Mouse (Mus musculus) B cell, adult 2 months (primary cell): Measurements from ENCODE around the gene Xlr4b.
"Not testable (repeated sequence)": the region's sequence is repeated elsewhere in the genome, so short reads cannot be mapped to it uniquely, and the experiment has no call there.

Experiments used
- DNase-seq, 2 experiments: peaks; one replicate each; pipeline ENCODE4 v3.0.0; 2022

Xlr4b gene

GRCm38 (mm10) chrX:73213819-73214564, at the start of gene Xlr4b:
TSS of gene Xlr4b (plus strand) at chrX:73214333.
- peak in 1 of 2 experiments; percentile 10 for DNase-seq

- DNase-seq: not testable (repeated sequence)
Observed at GRCm38 (mm10) chrX:73176889-73177288, 37.2 kb upstream of the Xlr4b start, which contains the start of gene Spin2d. TSS of gene Spin2d (minus strand) at chrX:73176989.

- not testable (repeated sequence) for DNase-seq
Observed at GRCm38 (mm10) chrX:73191934-73192333, 22.2 kb upstream of the Xlr4b start, which contains the start of gene Xlr3b. TSS of gene Xlr3b (plus strand) at chrX:73192207.

GRCm38 (mm10) chrX:73225365-73225764, 11.2 kb downstream of the Xlr4b start:
- no peak for DNase-seq

GRCm38 (mm10) chrX:73227914-73228605, 13.9 kb downstream of the Xlr4b start, which contains the start of gene F8a:
TSS of gene F8a (plus strand) at chrX:73228291.
- peak; percentile 81 to 83 for DNase-seq

- DNase-seq: peak; percentile 69 to 70
Observed at GRCm38 (mm10) chrX:73228606-73229214, 14.6 kb downstream of the Xlr4b start.

GRCm38 (mm10) chrX:73229288-73229687, 15.2 kb downstream of the Xlr4b start:
- DNase-seq: no peak

- DNase-seq: not testable (repeated sequence)
Observed at GRCm38 (mm10) chrX:73242821-73243325, 28.7 kb downstream of the Xlr4b start, which contains the start of gene Xlr4c. TSS of gene Xlr4c (minus strand) at chrX:73243130.

- not testable (repeated sequence) for DNase-seq
Observed at GRCm38 (mm10) chrX:73262428-73262827, 48.3 kb downstream of the Xlr4b start.

GRCm38 (mm10) chrX:73265270-73265669, 51.1 kb downstream of the Xlr4b start, which contains the start of gene Xlr3c:
TSS of gene Xlr3c (minus strand) at chrX:73265390.
- DNase-seq: not testable (repeated sequence)
